Mouse (Mus musculus) heart, postnatal 14 days (tissue): ENCODE results near the gene Pglyrp1. TPM values are rescaled to one million over a fixed set of nuclear protein-coding genes. Genes with fewer than 3 reads are reported as not detected.

Experiments used
- DNase-seq, 2 experiments: peaks; one replicate each; pipeline ENCODE4 v3.0.0; 2021 to 2022
- intact Hi-C: fragments of 180-260 bp; cut with DNase I; formaldehyde crosslinking; loops from one replicate; pipeline ENCODE4 v1.15.1; 2025
- total RNA-seq, 2 experiments: library from RNA; stranded (reverse); gene quantifications; 2 replicates each; pipeline ENCODE4 v1.2.3; 2021

Pglyrp1 gene
- total RNA-seq, 2 experiments from 2014 or later = 2.0 to 3.3 TPM

DNA sequence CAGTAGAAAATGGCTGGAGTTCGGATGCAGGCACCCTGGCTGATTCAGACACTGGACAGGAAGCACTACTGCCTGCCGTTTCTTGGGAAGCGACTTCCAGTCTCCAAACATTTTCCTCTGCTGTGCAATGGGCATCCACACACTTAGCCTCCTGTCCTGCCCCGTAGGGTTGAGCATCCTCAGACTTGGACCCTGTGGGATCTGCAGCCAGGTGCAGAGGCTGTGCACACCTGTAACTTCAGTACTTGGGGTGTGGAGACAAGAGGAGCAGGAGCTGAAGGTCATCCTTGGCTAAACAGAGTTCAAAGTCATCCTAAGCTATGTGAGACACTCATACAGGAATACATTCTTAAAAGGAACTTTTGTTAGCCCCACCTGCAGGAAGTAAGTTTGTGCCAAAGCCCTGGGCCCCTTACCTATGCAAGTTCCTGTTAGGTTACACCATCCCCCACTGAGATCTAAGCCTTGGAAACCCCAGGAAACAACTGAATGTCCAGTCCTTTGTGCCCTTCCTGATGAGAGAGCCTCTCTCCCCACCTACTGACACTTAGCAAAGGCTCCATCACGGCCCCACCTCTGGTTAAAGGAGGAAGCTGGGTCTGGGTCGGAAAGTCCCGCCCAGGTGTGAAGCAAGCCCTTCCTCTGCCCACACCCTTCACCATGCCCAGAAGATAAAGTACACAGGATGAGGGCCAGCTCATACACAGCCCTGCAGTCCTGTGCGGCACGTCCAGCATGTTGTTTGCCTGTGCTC lies 13.0 kb downstream of the Pglyrp1 start:
- intact Hi-C loops = no loop called here
- DNase-seq = no peak

DNA sequence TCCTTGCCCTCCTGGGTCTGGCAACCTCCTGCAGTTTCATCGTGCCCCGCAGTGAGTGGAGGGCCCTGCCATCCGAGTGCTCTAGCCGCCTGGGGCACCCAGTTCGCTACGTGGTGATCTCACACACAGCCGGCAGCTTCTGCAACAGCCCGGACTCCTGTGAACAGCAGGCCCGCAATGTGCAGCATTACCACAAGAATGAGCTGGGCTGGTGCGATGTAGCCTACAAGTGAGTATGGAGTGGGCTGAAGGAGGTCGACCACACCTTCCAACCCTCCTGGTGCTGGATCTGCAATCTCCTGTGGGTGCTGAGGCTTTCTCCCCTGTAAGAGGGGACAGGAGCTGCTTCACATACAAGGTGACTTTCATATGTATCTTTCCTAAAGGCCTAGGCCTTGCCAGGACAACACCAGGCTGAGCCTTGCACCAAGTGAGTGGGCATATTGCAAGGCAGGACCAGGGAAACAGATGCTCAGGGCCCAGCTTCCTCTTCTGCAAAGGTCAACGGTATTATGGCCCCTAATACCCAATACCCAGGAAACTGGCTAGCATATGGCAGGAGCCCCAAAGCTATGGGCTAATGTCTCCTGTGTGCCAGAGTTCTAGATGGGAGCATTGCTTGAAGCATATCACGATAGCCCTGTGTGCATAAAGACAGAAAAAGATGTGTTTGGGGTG lies 13.8 kb downstream of the Pglyrp1 start:
- intact Hi-C loops = no loop called here
- DNase-seq = no peak

- DNase-seq = no peak
- intact Hi-C loops = no loop called here
Observed at GRCm38 (mm10) chr7:18886963-18887362, 15.8 kb downstream of the Pglyrp1 start.

DNA sequence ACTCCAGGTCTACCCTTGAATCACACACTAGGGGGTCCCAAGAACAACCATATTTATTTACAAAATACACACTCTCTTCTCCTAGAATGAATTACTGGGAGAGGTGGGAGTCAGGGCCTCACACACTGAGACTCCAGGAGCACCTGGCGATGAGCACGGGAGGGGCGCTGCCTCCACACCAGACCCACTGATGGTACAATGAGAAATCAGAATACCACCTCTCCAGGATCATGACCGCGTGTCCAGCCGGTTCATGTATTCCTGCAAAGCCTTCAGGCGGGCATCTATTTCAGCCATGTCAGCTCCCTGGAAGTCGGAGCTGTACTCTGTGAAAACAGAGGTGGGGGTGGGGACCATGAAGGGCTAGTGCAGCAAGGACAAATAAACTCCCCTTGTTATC lies 19.7 kb downstream of the Pglyrp1 start:
- DNase-seq = no peak
- intact Hi-C loops = no loop called here

DNA sequence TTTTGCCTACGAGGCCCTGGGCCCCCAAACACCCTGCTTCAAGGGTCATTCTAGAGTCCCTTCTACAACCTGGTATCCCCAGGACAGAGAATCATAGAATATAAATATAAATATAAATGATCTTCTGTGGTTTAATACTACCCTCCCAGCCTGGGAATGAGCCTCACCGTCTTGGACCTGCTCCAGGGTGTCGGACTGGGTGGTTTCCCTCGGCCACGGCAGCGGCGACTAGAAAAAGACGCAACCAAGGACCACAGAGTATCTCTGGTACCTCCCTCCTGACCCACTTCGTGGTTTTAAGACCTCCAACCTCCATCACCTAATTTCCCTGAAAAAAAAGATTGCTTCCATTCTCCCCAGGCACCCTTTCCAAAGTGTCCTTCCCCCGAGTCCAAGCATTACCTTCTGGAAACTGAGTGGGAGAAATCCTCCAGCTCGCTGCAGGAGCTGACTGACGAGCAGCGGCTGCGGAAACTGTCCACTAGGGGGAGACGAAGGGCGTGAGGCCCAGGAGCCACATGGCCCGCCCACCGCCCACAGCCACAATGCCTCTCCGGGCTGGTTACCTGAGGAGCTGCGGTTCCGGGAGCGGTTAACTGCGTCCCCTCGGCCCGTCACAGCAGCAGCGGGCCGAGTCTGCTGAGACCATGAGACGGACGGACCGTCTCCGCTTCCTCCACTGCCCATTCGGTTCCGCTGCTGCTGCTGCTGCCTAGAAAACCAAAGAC lies 20.9 kb downstream of the Pglyrp1 start:
- intact Hi-C loops = no loop called here
- peak; percentile 85 to 90 for DNase-seq

DNA sequence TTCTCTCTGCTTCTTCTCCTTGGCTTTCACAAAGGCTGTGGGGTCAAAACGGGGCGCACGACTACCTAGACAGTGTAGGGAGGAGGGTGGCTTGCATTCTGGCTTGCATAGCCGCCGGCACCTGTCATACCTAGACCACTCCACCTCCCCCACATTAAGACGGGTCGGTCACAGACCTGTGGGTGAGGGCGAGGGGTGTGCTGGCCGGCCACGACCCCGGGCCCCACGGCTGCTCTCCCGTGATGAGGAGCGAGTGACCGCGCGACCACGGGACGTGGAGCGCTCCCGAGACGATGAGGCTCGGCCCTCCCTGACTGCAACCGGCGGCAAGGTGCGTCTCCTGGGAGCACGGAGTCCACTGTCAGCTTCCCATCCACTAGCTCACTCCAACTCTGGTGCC lies 21.9 kb downstream of the Pglyrp1 start:
- DNase-seq = no peak
- intact Hi-C loops = no loop called here

- intact Hi-C loops = no loop called here
- peak; percentile 57 to 58 for DNase-seq
Observed at GRCm38 (mm10) chr7:18893651-18894430, 22.7 kb downstream of the Pglyrp1 start.

DNA sequence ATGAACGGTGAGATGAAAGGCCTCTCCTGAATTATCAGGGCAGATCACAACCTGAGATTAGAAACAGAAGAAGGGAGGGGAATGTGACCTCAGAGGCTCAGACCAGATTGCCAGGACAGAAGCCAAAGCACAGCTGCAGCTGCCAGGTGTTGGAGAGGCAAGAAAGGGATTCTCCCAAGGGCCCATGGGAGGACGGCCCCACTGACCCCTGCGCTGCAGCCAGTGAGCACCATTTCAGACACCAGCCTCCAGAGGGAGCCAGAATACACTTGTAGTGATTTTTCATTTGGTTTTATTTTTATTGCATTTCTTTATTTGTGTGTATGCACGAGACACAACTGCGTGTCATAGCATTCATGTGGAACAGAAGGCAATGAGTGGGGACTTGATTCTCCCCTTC lies 25.4 kb downstream of the Pglyrp1 start:
- intact Hi-C loops = loop anchor here (2.0 kb wide), 1 partner anchor 110 kb away; no protein-coding TSS in a partner anchor
- DNase-seq = peak; percentile 35 to 69

GRCm38 (mm10) chr7:18900513-18900912 lies 29.4 kb downstream of the Pglyrp1 start:
- intact Hi-C loops = loop anchor here (10.0 kb wide), 1 partner anchor 64 kb away; no protein-coding TSS in a partner anchor
- no peak for DNase-seq

DNA sequence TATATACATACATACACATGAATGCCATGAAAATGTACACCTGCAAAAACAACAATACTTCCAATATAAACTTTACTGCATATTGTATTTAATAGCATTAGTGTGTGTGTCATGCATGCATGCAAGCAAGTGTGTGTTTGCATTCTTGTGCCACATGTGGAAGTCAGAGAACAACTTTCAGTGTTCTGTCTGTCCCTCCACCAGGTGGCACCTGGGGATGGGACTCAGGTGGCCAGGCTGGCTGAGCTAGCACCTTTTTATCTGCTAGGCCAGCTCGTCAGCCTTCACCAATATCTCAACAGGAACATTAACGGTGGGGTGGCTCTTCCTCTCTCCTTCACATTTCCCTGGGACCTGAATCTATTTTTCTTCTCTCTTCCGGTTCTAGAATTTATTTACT lies 31.4 kb downstream of the Pglyrp1 start:
- intact Hi-C loops = loop anchor here (10.0 kb wide), 1 partner anchor 62 kb away; no protein-coding TSS in a partner anchor
- DNase-seq = no peak

DNA sequence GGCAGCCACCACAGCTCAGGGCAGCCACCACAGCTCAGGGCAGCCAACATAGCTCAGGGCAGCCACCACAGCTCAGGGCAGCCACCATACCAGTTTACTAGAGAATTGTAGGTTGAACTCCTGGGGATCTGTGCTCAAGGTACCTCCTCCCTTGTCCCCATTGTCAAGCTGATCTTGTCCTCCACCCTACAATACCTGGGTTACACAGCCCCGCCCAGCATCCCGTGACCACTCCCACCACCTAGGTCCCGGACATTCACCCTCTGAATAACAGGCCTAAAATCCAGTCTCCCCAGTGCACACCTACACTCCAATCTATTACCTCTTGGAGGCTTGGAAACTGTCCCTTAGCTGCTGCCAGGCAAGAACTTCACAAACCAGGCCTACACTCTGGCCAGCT lies 33.8 kb downstream of the Pglyrp1 start:
- intact Hi-C loops = loop anchor here (10.0 kb wide), 1 partner anchor 60 kb away; no protein-coding TSS in a partner anchor
- no peak for DNase-seq

- intact Hi-C loops = loop anchor here (10.0 kb wide), 1 partner anchor 55 kb away; no protein-coding TSS in a partner anchor
- no peak for DNase-seq
Observed at GRCm38 (mm10) chr7:18909797-18910196, 38.7 kb downstream of the Pglyrp1 start.

DNA sequence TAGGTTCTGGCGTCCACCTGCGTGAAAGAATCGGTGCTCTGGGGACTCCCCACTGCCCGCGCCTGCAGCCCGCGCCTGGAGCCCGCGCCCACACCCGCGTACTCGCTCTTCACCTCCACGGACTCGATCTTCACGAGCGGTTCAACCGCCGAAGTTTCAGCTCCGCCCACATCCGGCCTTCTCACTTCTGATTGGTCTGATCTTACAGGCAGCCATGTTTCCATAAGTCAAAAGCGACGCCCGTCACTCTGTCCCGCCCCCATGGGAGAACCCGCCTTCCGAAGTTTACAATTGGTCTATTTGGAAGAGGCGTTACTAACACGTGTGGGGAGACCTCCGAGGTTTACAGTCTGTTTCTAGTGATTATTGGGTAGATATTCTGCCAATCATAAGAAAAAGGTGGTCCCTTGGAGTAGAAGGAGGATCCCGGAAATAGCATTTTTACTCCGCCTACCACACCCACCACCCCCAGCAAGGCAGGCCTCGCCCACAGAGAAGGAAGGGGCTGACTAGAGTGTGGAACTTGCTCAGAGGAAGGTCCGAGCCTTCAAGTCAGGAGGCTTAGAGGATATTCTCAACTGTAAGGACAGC lies 39.2 kb downstream of the Pglyrp1 start, which contains the start of gene Ccdc61:
Gene Ccdc61, minus strand, starts transcription at position 175 of the 591 bp plus-strand sequence.
- intact Hi-C loops = no loop called here
- DNase-seq = peak; percentile 95 to 96

DNA sequence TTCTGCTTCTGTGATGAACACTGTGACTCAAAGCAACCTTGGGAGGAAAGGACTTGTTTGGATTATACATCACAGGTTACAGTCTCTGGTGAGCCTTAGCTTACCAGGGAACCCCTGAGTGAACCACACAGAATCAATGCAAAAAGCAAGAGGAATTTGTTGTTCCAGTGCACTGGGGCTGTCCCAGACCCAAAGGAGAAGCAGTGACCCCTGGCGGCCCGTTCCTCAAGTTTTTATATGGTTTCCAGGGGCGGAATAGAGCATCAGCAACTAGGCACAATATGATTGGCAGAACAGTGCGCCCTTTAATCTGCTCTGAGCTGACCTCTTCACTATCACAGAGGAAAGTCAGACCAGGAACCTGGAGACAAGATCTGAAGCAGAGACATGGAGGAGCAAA lies 45.1 kb downstream of the Pglyrp1 start:
- intact Hi-C loops = no loop called here
- no peak for DNase-seq

- peak in 1 of 2 experiments; percentile 45 for DNase-seq
- intact Hi-C loops = no loop called here
Observed at GRCm38 (mm10) chr7:18917931-18918330, 46.8 kb downstream of the Pglyrp1 start.

DNA sequence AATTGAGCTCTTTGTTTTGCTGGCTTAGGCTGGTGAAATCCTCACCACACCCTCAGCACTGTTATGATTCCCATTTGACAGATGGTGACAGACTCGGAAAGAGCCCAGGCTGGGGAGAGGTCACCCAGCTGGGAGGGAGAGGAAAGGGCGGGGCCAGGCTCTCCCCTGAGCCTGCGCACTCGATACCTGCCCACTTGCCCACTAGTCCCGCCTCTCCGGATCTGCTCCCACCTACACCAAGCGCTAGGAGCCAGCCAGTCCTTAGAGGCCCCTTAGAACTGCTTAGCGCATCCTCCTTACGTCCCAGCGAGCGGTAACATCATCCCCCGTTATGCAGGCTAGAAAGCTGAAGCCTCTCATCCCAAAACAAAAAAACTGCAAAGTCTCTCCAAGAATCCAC lies 49.9 kb downstream of the Pglyrp1 start:
- intact Hi-C loops = no loop called here
- peak; percentile 51 to 68 for DNase-seq

GRCm38 (mm10) chr7:18922807-18923206 lies 51.7 kb downstream of the Pglyrp1 start:
- intact Hi-C loops = loop anchor here (2.0 kb wide), 1 partner anchor 44 kb away; no protein-coding TSS in a partner anchor
- DNase-seq = no peak

DNA sequence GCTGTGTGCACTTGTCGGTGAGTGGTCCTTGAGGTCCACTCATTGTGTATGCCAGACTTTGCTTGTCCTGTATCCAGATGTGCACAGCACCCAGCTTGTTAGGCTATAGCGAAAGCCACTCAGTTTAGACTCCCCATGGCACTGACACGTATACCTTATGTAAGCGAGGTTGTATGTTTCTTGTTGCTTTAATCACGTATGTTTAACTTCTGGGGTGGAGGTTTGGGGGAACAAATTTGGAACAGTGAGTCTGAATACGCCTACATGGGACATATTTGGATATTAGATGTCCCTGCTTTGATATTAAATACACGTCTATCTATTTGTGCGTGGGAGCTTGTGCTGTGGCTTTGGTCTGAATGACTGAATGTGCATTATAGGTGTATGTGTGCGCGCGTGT lies 52.1 kb downstream of the Pglyrp1 start:
- DNase-seq = no peak
- intact Hi-C loops = loop anchor here (2.0 kb wide), 1 partner anchor 44 kb away; no protein-coding TSS in a partner anchor

DNA sequence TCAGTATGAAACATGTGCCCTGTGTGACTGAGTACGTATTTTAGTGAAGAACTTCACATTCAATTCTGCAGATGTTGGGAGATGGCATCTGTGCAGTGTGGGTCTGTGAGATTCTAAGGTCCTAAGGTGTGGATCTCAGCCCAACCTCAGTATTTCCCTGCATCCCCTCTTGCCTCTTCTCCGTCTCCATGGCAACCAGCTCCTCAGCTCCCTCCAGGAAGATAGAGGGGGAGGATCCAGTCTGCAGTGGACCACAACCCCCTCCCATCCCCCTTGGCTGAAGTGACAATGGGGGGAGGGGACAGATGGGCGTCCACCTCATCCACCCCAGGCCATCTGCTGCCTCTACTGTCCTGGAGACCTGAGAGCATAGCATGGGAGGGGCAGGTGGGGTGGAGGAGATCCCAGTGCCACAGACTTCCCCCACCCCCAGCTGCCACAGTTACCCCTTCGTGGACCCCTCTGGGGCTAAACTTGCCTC lies 52.6 kb downstream of the Pglyrp1 start:
- no peak for DNase-seq
- intact Hi-C loops = loop anchor here (2.0 kb wide), 1 partner anchor 43 kb away; no protein-coding TSS in a partner anchor
